Mouse (Mus musculus) C2C12 (cell line): Measurements from ENCODE around the gene Cadm1.

Experiments used
- FOSL1 ChIP-seq: IDR thresholded peaks from one replicate; pipeline ENCODE4 v1.8.0; 2011; ENCODE audit warnings: mild to moderate bottlenecking, low read length; ENCODE audit not compliant: poor library complexity, insufficient read depth, severe bottlenecking
- MAX ChIP-seq: IDR thresholded peaks from one replicate; pipeline ENCODE4 v1.6.1; 2011; ENCODE audit warnings: mild to moderate bottlenecking, control low read depth
- MYOD1 ChIP-seq: IDR thresholded peaks from one replicate; pipeline ENCODE4 v1.6.1; 2011; ENCODE audit warnings: low read depth; ENCODE audit not compliant: control insufficient read depth, insufficient read length
- MYOG ChIP-seq: IDR thresholded peaks from one replicate; pipeline ENCODE4 v1.6.1; 2011; ENCODE audit not compliant: control insufficient read depth, insufficient read length; ENCODE audit errors: extremely low read depth
- USF1 ChIP-seq: IDR thresholded peaks from one replicate; pipeline ENCODE4 v1.6.1; 2011; ENCODE audit warnings: low read depth, mild to moderate bottlenecking, control low read depth, moderate library complexity

- TF ChIP-seq FOSL1 (no peak), USF1 (no peak), MAX (no peak), MYOG (no peak), MYOD1 (no peak)
These were observed 93.8 kb downstream of the Cadm1 start for GRCm38 (mm10) chr9:47623447-47624445.
